Mouse (Mus musculus): ENCODE measurements around the gene Kctd13. TPM values are rescaled to one million over a fixed set of nuclear protein-coding genes. Genes with fewer than 3 reads are reported as not detected.

The Kctd13 gene
- polyA plus RNA-seq, 1 experiment: 38.8 TPM

GRCm38 (mm10) chr7:126984667-126985444, 56.2 kb downstream of the Kctd13 start:
- no peak for DNase-seq
- Histone ChIP-seq H3K27me3 (ENCODE audit: control insufficient read depth, insufficient read depth, low read length) (no peaks in the 10 kb centered on the region), H3K4me3 (ENCODE audit: control insufficient read depth, insufficient read depth, low read length) (no peak overlapping the region), H3K36me3 (ENCODE audit: control insufficient read depth, insufficient read depth, low read length) (peaks cover 7% of the 10 kb centered on the region), H3K27ac (ENCODE audit: control insufficient read depth, insufficient read depth, low read length) (no peak overlapping the region), H3K4me1 (replicated peaks; ENCODE audit: control insufficient read depth, insufficient read depth, low read length) (peaks cover 7% of the 10 kb centered on the region)
- WGBS: 84% methylated on average over 10 of the region's 10 CpGs
- TF ChIP-seq POLR2A (IDR thresholded peaks at IDR 0.05; ENCODE audit: control insufficient read depth, extremely low read depth, insufficient read depth, low read length, poor library complexity) (no peak), CTCF (IDR thresholded peaks at IDR 0.05; ENCODE audit: borderline replicate concordance, control insufficient read depth, extremely low read depth, insufficient read depth, low read length, poor library complexity) (no peak)

- H3K27ac ChIP-seq (ENCODE audit: control insufficient read depth, insufficient read depth, low read length): no peak overlapping the region
- H3K4me3 ChIP-seq (ENCODE audit: control insufficient read depth, insufficient read depth, low read length): no peak overlapping the region
- WGBS: 53% methylated on average over 9 of the region's 9 CpGs
- peak; percentile 57 for DNase-seq
- peaks cover 7% of the 10 kb centered on the region for H3K4me1 ChIP-seq (replicated peaks; ENCODE audit: control insufficient read depth, insufficient read depth, low read length)
- H3K27me3 ChIP-seq (ENCODE audit: control insufficient read depth, insufficient read depth, low read length): no peaks in the 10 kb centered on the region
- TF ChIP-seq POLR2A (IDR thresholded peaks at IDR 0.05; ENCODE audit: control insufficient read depth, extremely low read depth, insufficient read depth, low read length, poor library complexity) (no peak), CTCF (IDR thresholded peaks at IDR 0.05; ENCODE audit: borderline replicate concordance, control insufficient read depth, extremely low read depth, insufficient read depth, low read length, poor library complexity) (peak; percentile 83; the same call in 1 of the 2 replicates)
- no peaks in the 10 kb centered on the region for H3K36me3 ChIP-seq (ENCODE audit: control insufficient read depth, insufficient read depth, low read length)
These were observed 57.6 kb downstream of the Kctd13 start for GRCm38 (mm10) chr7:126986319-126986718.

DNA sequence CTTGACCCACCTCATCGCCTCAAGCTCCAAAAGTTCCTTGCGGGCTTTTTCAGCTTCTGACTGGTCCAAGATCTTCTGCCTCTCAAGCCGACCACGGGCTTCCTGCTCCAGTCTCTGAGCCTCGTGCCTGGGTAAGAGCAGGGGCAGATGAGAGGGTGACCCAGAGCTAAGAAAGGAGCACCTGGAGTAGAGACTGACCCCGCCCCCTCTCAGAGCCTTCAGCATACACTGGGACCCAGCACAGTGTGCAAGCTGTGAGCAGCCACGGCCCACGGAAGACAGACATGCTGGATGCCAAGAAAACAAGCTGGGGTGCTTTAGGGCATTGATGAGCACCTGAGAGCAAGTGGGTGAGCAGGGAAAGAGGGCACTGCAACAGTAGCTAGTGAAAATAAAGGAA, 60.1 kb downstream of the Kctd13 start:
- no peak overlapping the region for H3K4me3 ChIP-seq (ENCODE audit: control insufficient read depth, insufficient read depth, low read length)
- TF ChIP-seq POLR2A (IDR thresholded peaks at IDR 0.05; ENCODE audit: control insufficient read depth, extremely low read depth, insufficient read depth, low read length, poor library complexity): no peak
- no peak for TF ChIP-seq CTCF (IDR thresholded peaks at IDR 0.05; ENCODE audit: borderline replicate concordance, control insufficient read depth, extremely low read depth, insufficient read depth, low read length, poor library complexity)
- no peak overlapping the region for H3K27ac ChIP-seq (ENCODE audit: control insufficient read depth, insufficient read depth, low read length)
- DNase-seq: no peak
- no peaks in the 10 kb centered on the region for H3K27me3 ChIP-seq (ENCODE audit: control insufficient read depth, insufficient read depth, low read length)
- WGBS: 71% methylated on average over 8 of the region's 8 CpGs
- no peaks in the 10 kb centered on the region for H3K36me3 ChIP-seq (ENCODE audit: control insufficient read depth, insufficient read depth, low read length)
- H3K4me1 ChIP-seq (replicated peaks; ENCODE audit: control insufficient read depth, insufficient read depth, low read length): peaks cover 7% of the 10 kb centered on the region

Other genes with a start within 250 kb of the Kctd13 start
- gene Bola2, start 233.5 kb upstream of the Kctd13 start, polyA plus RNA-seq (2012; rRNA removed): 45.6 and 51.3 TPM in 2 replicates
- 34.6 and 36.7 TPM in 2 replicates for gene Slx1b, start 233.1 kb upstream of the Kctd13 start, polyA plus RNA-seq (2012; rRNA removed)
- gene Coro1a, start 221.1 kb upstream of the Kctd13 start, polyA plus RNA-seq (2012; rRNA removed): 2,939 and 3,162 TPM in 2 replicates
- 130 and 131 TPM in 2 replicates for gene Mapk3, start 169.3 kb upstream of the Kctd13 start, polyA plus RNA-seq (2012; rRNA removed)
- gene Gdpd3, start 162.5 kb upstream of the Kctd13 start, polyA plus RNA-seq (2012; rRNA removed): 15.7 and 106 TPM in 2 replicates
- 622 and 685 TPM in 2 replicates for gene Ypel3, start 151.9 kb upstream of the Kctd13 start, polyA plus RNA-seq (2012; rRNA removed)
- 25.0 and 37.9 TPM in 2 replicates for gene Tbx6, start 147.4 kb upstream of the Kctd13 start, polyA plus RNA-seq (2012; rRNA removed)
- gene Ppp4c, start 136.4 kb upstream of the Kctd13 start, polyA plus RNA-seq (2012; rRNA removed): 460 and 482 TPM in 2 replicates
- gene Fam57b, start 131.2 kb upstream of the Kctd13 start, polyA plus RNA-seq (2012; rRNA removed): 2.9 and 3.3 TPM in 2 replicates
- not detected in 2 replicates for gene 4930451I11Rik, start 97.2 kb upstream of the Kctd13 start, polyA plus RNA-seq (2012; rRNA removed)
- 0.12 and 0.13 TPM in 2 replicates for gene Doc2a, start 81.5 kb upstream of the Kctd13 start, polyA plus RNA-seq (2012; rRNA removed)
- 18.7 and 24.6 TPM in 2 replicates for gene Hirip3, start 66.9 kb upstream of the Kctd13 start, polyA plus RNA-seq (2012; rRNA removed)
- 120 and 122 TPM in 2 replicates for gene Ino80e, start 66.5 kb upstream of the Kctd13 start, polyA plus RNA-seq (2012; rRNA removed)
- 182 and 198 TPM in 2 replicates for gene Taok2, start 44.2 kb upstream of the Kctd13 start, polyA plus RNA-seq (2012; rRNA removed)
- 87.7 and 94.7 TPM in 2 replicates for gene Tmem219, start 6.0 kb upstream of the Kctd13 start, polyA plus RNA-seq (2012; rRNA removed)
- gene Asphd1, start 20.7 kb downstream of the Kctd13 start, polyA plus RNA-seq (2012; rRNA removed): 0.33 and 0.35 TPM in 2 replicates
- gene Sez6l2, start 21.7 kb downstream of the Kctd13 start, polyA plus RNA-seq (2012; rRNA removed): 2.9 and 3.7 TPM in 2 replicates
- 280 and 294 TPM in 2 replicates for gene Cdipt, start 47.0 kb downstream of the Kctd13 start, polyA plus RNA-seq (2012; rRNA removed)
- gene Cdiptos, start 47.2 kb downstream of the Kctd13 start, polyA plus RNA-seq (2012; rRNA removed): 0.34 and 1.0 TPM in 2 replicates
- 42.5 and 64.9 TPM in 2 replicates for gene Mvp, start 85.7 kb downstream of the Kctd13 start, polyA plus RNA-seq (2012; rRNA removed)
- gene Pagr1b, start 87.6 kb downstream of the Kctd13 start, polyA plus RNA-seq (2012; rRNA removed): 5.4 and 6.2 TPM in 2 replicates
- 11.9 and 12.7 TPM in 2 replicates for gene Pagr1a, start 88.5 kb downstream of the Kctd13 start, polyA plus RNA-seq (2012; rRNA removed)
- 103 and 113 TPM in 2 replicates for gene Gm42742, start 92.2 kb downstream of the Kctd13 start, polyA plus RNA-seq (2012; rRNA removed)
- gene Prrt2, start 92.3 kb downstream of the Kctd13 start, polyA plus RNA-seq (2012; rRNA removed): 49.7 and 53.1 TPM in 2 replicates
- 954 and 1,846 TPM in 2 replicates for gene Maz, start 98.2 kb downstream of the Kctd13 start, polyA plus RNA-seq (2012; rRNA removed)
- 50.5 and 66.8 TPM in 2 replicates for gene Kif22, start 113.6 kb downstream of the Kctd13 start, polyA plus RNA-seq (2012; rRNA removed)
- gene Zg16, start 158.4 kb downstream of the Kctd13 start, polyA plus RNA-seq (2012; rRNA removed): 0.73 and 1.2 TPM in 2 replicates
- 518 and 532 TPM in 2 replicates for gene AI467606, start 162.5 kb downstream of the Kctd13 start, polyA plus RNA-seq (2012; rRNA removed)
- 8.0 and 10.1 TPM in 2 replicates for gene Qprt, start 193.3 kb downstream of the Kctd13 start, polyA plus RNA-seq (2012; rRNA removed)
- 135 and 157 TPM in 2 replicates for gene Spn, start 208.9 kb downstream of the Kctd13 start, polyA plus RNA-seq (2012; rRNA removed)

Data from thymus, adult 2 months (tissue).